Mouse (Mus musculus): Measurements from ENCODE around the gene Entpd2.

DNA sequence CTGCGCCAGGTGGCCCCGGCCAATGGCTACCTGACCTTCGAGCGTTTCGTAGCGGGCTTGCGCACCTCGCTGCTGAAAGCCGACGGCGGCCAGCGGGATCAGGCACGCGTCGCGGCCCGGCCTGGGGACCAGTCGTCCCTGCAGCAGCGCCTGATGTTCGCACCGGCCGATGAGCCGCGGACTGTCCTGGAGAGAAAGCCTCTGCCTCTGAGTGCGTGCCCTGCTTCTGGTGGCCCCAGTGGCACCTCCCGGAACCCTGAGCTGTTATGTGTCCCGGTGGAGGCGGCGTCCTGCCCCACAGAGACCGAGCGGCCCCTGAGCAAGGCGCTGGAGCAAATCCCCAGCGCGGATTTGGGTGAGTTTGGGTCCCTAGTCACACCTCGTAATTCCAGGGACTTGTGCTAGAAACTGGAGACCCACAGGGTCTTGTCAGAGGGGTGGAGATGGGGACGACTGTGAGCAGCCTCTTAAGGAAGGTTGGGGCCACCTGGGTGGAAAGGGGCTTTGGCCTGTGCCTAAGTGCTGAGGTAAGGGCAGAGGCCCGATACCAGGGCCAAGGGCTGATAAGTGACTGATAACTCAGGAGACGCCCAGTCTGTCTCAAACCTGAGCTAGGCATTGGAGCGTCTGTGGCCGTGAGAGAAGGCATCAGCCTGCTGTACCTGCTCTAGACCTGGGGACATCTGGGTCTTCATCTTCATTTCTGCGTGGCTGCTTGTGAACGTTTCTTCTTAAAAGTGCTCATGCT is 22.9 kb upstream of the Entpd2 start:
- TF ChIP-seq CTCF (conservative IDR thresholded peaks at IDR 0.05; ENCODE audit: insufficient read depth, insufficient read length, low read depth, low read length) (no peak), POLR2A (IDR thresholded peaks at IDR 0.05; ENCODE audit: low read depth, low read length) (no peak)

All from kidney, adult 2 months (tissue).